In the genomic region with DNA sequence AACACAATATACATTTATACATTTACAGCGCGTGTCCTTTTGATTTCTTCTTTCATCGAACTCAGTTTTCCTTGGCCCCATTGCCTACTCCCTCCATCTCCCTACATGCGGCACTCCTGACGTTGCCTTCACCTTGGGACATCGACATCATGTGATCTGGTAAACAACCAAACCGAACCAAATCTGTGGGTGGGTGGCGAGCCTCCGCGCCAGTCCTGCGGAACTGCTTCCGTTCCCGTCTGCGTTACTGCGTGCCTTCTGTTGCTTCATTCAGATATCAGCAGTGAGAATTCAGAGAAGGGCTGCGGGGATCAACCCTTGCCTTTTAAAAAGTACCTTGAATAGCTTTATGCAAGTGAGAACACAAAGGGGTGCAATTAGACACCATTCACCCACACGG, we compare ENCODE assay signal across 10 mouse cellular contexts. TPM values are rescaled to one million over a fixed set of nuclear protein-coding genes. Genes with fewer than 3 reads are reported as not detected.
DNase-seq lines count a peak whose midpoint lies in the region; ATAC-seq and TF ChIP-seq lines count a peak whose summit lies in the region.
"Had no signal": no experiment of that assay in that cellular context is flagged by ENCODE, and none has a peak within 500 bp of the region (broad histone marks: within the 10 kb centered on the region; RNA-seq: fewer than 3 reads in every experiment).

No protein-coding gene starts in this region.

- H3K27ac ChIP-seq in heart, adult 2 months, result no peak overlapping the region
- H3K27ac ChIP-seq in hindbrain, embryonic 12.5 days, result no peak overlapping the region
- H3K27ac ChIP-seq in limb, embryonic 13.5 days, result no peak overlapping the region
- H3K27ac ChIP-seq: kidney, postnatal 0 days had no signal

- no peak for ATAC-seq in hindbrain, embryonic 12.5 days (ENCODE audit: low FRiP score)
- no peak for ATAC-seq in limb, embryonic 13.5 days (ENCODE audit: low FRiP score, low read depth)

- TF ChIP-seq POLR2A in heart, adult 2 months (IDR thresholded peaks at IDR 0.05; ENCODE audit: insufficient read depth, low read depth, low read length), result peak; percentile 45; the same call in 1 of the 2 replicates
- no peak for TF ChIP-seq POLR2A in brain, embryonic 14.5 days (IDR thresholded peaks at IDR 0.05; ENCODE audit: borderline replicate concordance, extremely low read depth, insufficient read depth, insufficient read length, poor library complexity, severe bottlenecking)

- no peaks in the 10 kb centered on the region for H3K27me3 ChIP-seq in heart, adult 2 months (ENCODE audit: control insufficient read depth, insufficient read depth, low read length)
- peaks cover 10% of the 10 kb centered on the region; the same call in 1 of the 2 replicates for H3K27me3 ChIP-seq in hindbrain, embryonic 12.5 days
- peaks cover 4% of the 10 kb centered on the region; the same call in 1 of the 2 replicates for H3K27me3 ChIP-seq in limb, embryonic 13.5 days

- no peak for DNase-seq in heart, adult 2 months
- no peak for DNase-seq in heart, postnatal 36 days
- peak; percentile 44 for DNase-seq in brain, embryonic 14.5 days (ENCODE audit: low read depth)
- no peak for DNase-seq in gastrocnemius, postnatal 36 days
- DNase-seq in thymus, postnatal 25 days, result no peak
- DNase-seq in adrenal gland, postnatal 25 days, result no peak
- DNase-seq: lung, embryonic 14.5 days had no signal

- 54% methylated on average over 17 of the region's 17 CpGs for WGBS in heart, adult 2 months
- 41% methylated on average over 17 of the region's 17 CpGs for WGBS in hindbrain, embryonic 12.5 days
- 55% methylated on average over 17 of the region's 17 CpGs for WGBS in limb, embryonic 13.5 days

- H3K4me1 ChIP-seq in heart, adult 2 months (ENCODE audit: control insufficient read depth, insufficient read depth, low read length), result no peaks in the 10 kb centered on the region
- peaks cover 2% of the 10 kb centered on the region; the same call in 1 of the 2 replicates for H3K4me1 ChIP-seq in hindbrain, embryonic 12.5 days
- no peaks in the 10 kb centered on the region for H3K4me1 ChIP-seq in limb, embryonic 13.5 days

- TF ChIP-seq CTCF in heart, adult 2 months (IDR thresholded peaks at IDR 0.05), result no peak
- TF ChIP-seq CTCF in brain, embryonic 14.5 days (IDR thresholded peaks at IDR 0.05; ENCODE audit: borderline replicate concordance, extremely low read depth, insufficient read depth, insufficient read length), result no peak

- intact Hi-C loops in heart, adult 2 months (cut with DNase I), result loop anchor here (5.0 to 10.0 kb wide), 3 partner anchors 70 to 233 kb away; partner anchors contain the start of gene Pcgf5
- intact Hi-C loops in heart, postnatal 36 days (cut with DNase I), result loop anchor here (2.0 kb wide), 1 partner anchor 151 kb away; no protein-coding TSS in a partner anchor
- intact Hi-C loops in gastrocnemius, postnatal 36 days (cut with DNase I), result loop anchor here (5.0 kb wide), 1 partner anchor 330 kb away; no protein-coding TSS in a partner anchor

- peaks cover 10% of the 10 kb centered on the region for H3K36me3 ChIP-seq in heart, adult 2 months (ENCODE audit: control insufficient read depth, insufficient read depth, low read length)
- H3K36me3 ChIP-seq in hindbrain, embryonic 12.5 days, result no peaks in the 10 kb centered on the region
- H3K36me3 ChIP-seq in limb, embryonic 13.5 days, result no peaks in the 10 kb centered on the region

- H3K4me2 ChIP-seq in hindbrain, embryonic 12.5 days (replicated peaks), result peak overlapping the region; percentile 42
- peak overlapping the region; percentile 27; the same call in 1 of the 2 replicates for H3K4me2 ChIP-seq in limb, embryonic 13.5 days (replicated peaks)
- H3K4me2 ChIP-seq: lung, embryonic 14.5 days had no signal

- TF ChIP-seq EP300 in heart, adult 2 months (IDR thresholded peaks at IDR 0.05; ENCODE audit: insufficient read depth, low read depth, low read length), result peak; percentile 54; the same call in 1 of the 2 replicates

- no peaks in the 10 kb centered on the region for H3K9me3 ChIP-seq in hindbrain, embryonic 12.5 days (replicated peaks)
- no peaks in the 10 kb centered on the region for H3K9me3 ChIP-seq in limb, embryonic 13.5 days

- no peak overlapping the region for H3K9ac ChIP-seq in heart, adult 2 months (ENCODE audit: low read depth, low read length)
- no peak overlapping the region for H3K9ac ChIP-seq in hindbrain, embryonic 12.5 days
- no peak overlapping the region for H3K9ac ChIP-seq in limb, embryonic 13.5 days
- H3K9ac ChIP-seq: lung, embryonic 14.5 days had no signal

- H3K4me3 ChIP-seq in heart, adult 2 months, result no peak overlapping the region
- no peak overlapping the region for H3K4me3 ChIP-seq in hindbrain, embryonic 12.5 days
- no peak overlapping the region for H3K4me3 ChIP-seq in limb, embryonic 13.5 days

- H3K79me2 ChIP-seq in heart, adult 2 months (replicated peaks; ENCODE audit: control insufficient read depth, insufficient read depth, low read length), result no peaks in the 10 kb centered on the region

RNA-seq across cellular contexts. Expression of gene Ankrd1, which starts 7.9 kb away (rescaled TPM):
- 100 to 1,000 TPM; 383 to 550 TPM for total RNA-seq in heart, adult 2 months (2021)
- polyA plus RNA-seq in heart, adult 2 months (2012; rRNA removed), result 316 and 466 TPM in 2 replicates
- total RNA-seq in heart, postnatal 36 days (2021), result 100 to 1,000 TPM; 424 to 684 TPM
- 0.06 and 0.18 TPM in 2 replicates for polyA plus RNA-seq in brain, embryonic 14.5 days (2012; rRNA removed)
- 0.26 and 0.50 TPM in 2 replicates for polyA plus RNA-seq in hindbrain, embryonic 12.5 days (2016; fragmentation: Nextera tagmentation; extraction: Ambion mirVana)
- polyA plus RNA-seq in limb, embryonic 13.5 days (2015; fragmentation: Nextera tagmentation; extraction: Ambion mirVana), result 1.7 and 2.8 TPM in 2 replicates
- 10 to 100 TPM in 1 of 2 experiments, 1 to 10 TPM in 1; 9.5 to 11.4 TPM for total RNA-seq in gastrocnemius, postnatal 36 days (2021)
- not detected in 2 replicates for total RNA-seq in adrenal gland, postnatal 25 days (2021)

RNA-seq across cellular contexts. Expression of gene Rpp30, which starts 28.5 kb away (rescaled TPM):
- total RNA-seq in heart, adult 2 months (2021), result 10 to 100 TPM; 11.9 to 12.7 TPM
- polyA plus RNA-seq in heart, adult 2 months (2012; rRNA removed), result 5.3 and 10.2 TPM in 2 replicates
- 10 to 100 TPM; 12.7 to 19.5 TPM for total RNA-seq in heart, postnatal 36 days (2021)
- 29.1 and 34.6 TPM in 2 replicates for polyA plus RNA-seq in brain, embryonic 14.5 days (2012; rRNA removed)
- polyA plus RNA-seq in hindbrain, embryonic 12.5 days (2016; fragmentation: Nextera tagmentation; extraction: Ambion mirVana), result 81.3 and 83.3 TPM in 2 replicates
- polyA plus RNA-seq in limb, embryonic 13.5 days (2015; fragmentation: Nextera tagmentation; extraction: Ambion mirVana), result 78.2 and 82.0 TPM in 2 replicates
- total RNA-seq in gastrocnemius, postnatal 36 days (2021), result 10 to 100 TPM; 14.7 to 17.3 TPM
- total RNA-seq in adrenal gland, postnatal 25 days (2021), result 16.0 and 17.6 TPM in 2 replicates

RNA-seq across cellular contexts. Expression of gene Htr7, which starts 54.7 kb away (rescaled TPM):
- total RNA-seq in heart, adult 2 months (2021), result under 1 TPM; 0.39 to 0.42 TPM
- polyA plus RNA-seq in heart, adult 2 months (2012; rRNA removed), result 0.41 TPM in 2 replicates
- under 1 TPM; 0.42 to 0.49 TPM for total RNA-seq in heart, postnatal 36 days (2021)
- 4.0 and 6.4 TPM in 2 replicates for polyA plus RNA-seq in brain, embryonic 14.5 days (2012; rRNA removed)
- 1.5 and 1.8 TPM in 2 replicates for polyA plus RNA-seq in hindbrain, embryonic 12.5 days (2016; fragmentation: Nextera tagmentation; extraction: Ambion mirVana)
- polyA plus RNA-seq in limb, embryonic 13.5 days (2015; fragmentation: Nextera tagmentation; extraction: Ambion mirVana), result 0.40 and 0.60 TPM in 2 replicates
- under 1 TPM; 0.48 to 0.72 TPM for total RNA-seq in gastrocnemius, postnatal 36 days (2021)
- total RNA-seq in adrenal gland, postnatal 25 days (2021), result not detected in 2 replicates
- polyA plus RNA-seq: lung, embryonic 14.5 days had no signal

Comparison
In these comparisons a context has a peak if more than half of its experiments do, and no peak if none do; other contexts are left out.
1. RNA of gene Ankrd1, which starts 7.9 kb away (total RNA-seq): 424 to 684 TPM in heart, postnatal 36 days and 383 to 550 TPM in heart, adult 2 months; 9.5 to 11.4 TPM in gastrocnemius, postnatal 36 days and not detected in adrenal gland, postnatal 25 days; every median in the first group is over 10 times any median in the second.